Mouse (Mus musculus) skeletal muscle tissue, adult 2 months (tissue): ENCODE results near the gene Defb19.
A peak's percentile ranks its signal among the peaks of the same experiment; 100 is the strongest.

Experiments used
- DNase-seq: peaks from one replicate; pipeline ENCODE4 v3.0.0-alpha.2; 2012; ENCODE audit warnings: low read depth, low spot score

Gene Defb19

GRCm38 (mm10) chr2:152580107-152580506, at the start of gene Defb19:
Defb19 (minus strand) TSS chr2:152580312.
- DNase-seq: no peak

- no peak for DNase-seq
Measured at GRCm38 (mm10) chr2:152629904-152630303, 49.8 kb upstream of the Defb19 start.

- DNase-seq: no peak
Measured at GRCm38 (mm10) chr2:152629239-152629638, 49.1 kb upstream of the Defb19 start.

GRCm38 (mm10) chr2:152628066-152628465, 48.0 kb upstream of the Defb19 start:
- DNase-seq: no peak

- DNase-seq: no peak
Measured at GRCm38 (mm10) chr2:152626774-152627591, 46.9 kb upstream of the Defb19 start, which contains the start of gene Rem1. Rem1 (plus strand) TSS chr2:152626951.

- DNase-seq: no peak
Measured at GRCm38 (mm10) chr2:152625256-152625655, 45.1 kb upstream of the Defb19 start.

GRCm38 (mm10) chr2:152624566-152624965, 44.5 kb upstream of the Defb19 start:
- DNase-seq: no peak

- DNase-seq: no peak
Measured at GRCm38 (mm10) chr2:152622953-152623352, 42.8 kb upstream of the Defb19 start, which contains the start of gene Defb25. Defb25 (minus strand) TSS chr2:152623053.

- no peak for DNase-seq
Measured at GRCm38 (mm10) chr2:152622151-152622550, 42.0 kb upstream of the Defb19 start.

GRCm38 (mm10) chr2:152620367-152621134, 40.4 kb upstream of the Defb19 start:
- DNase-seq: peak; percentile 46

GRCm38 (mm10) chr2:152617374-152617773, 37.3 kb upstream of the Defb19 start:
- DNase-seq: no peak

GRCm38 (mm10) chr2:152616470-152616869, 36.4 kb upstream of the Defb19 start:
- DNase-seq: no peak

GRCm38 (mm10) chr2:152615563-152615962, 35.5 kb upstream of the Defb19 start:
- DNase-seq: peak; percentile 59

- DNase-seq: no peak
Measured at GRCm38 (mm10) chr2:152612193-152612592, 32.1 kb upstream of the Defb19 start.

GRCm38 (mm10) chr2:152608719-152609118, 28.6 kb upstream of the Defb19 start:
- no peak for DNase-seq

- DNase-seq: no peak
Measured at GRCm38 (mm10) chr2:152607746-152608145, 27.6 kb upstream of the Defb19 start.

- no peak for DNase-seq
Measured at GRCm38 (mm10) chr2:152604057-152604456, 23.9 kb upstream of the Defb19 start, which contains the start of gene Defb36. Defb36 (plus strand) TSS chr2:152604327.

- no peak for DNase-seq
Measured at GRCm38 (mm10) chr2:152601275-152601960, 21.3 kb upstream of the Defb19 start.

GRCm38 (mm10) chr2:152600076-152600475, 20.0 kb upstream of the Defb19 start:
- no peak for DNase-seq

GRCm38 (mm10) chr2:152599299-152599698, 19.2 kb upstream of the Defb19 start, which contains the start of gene Defb45:
Defb45 (minus strand) TSS chr2:152599399.
- DNase-seq: no peak

- DNase-seq: no peak
Measured at GRCm38 (mm10) chr2:152589021-152589420, 8.9 kb upstream of the Defb19 start.

- DNase-seq: no peak
Measured at GRCm38 (mm10) chr2:152588450-152588849, 8.3 kb upstream of the Defb19 start.
